Mouse (Mus musculus) cerebellum, adult 2 months (tissue): ENCODE data around the gene Alg5.
A peak's percentile ranks its signal among the peaks of the same experiment; 100 is the strongest.

ENCODE experiments used
- CTCF ChIP-seq: fragments of 200-500 bp; IDR thresholded peaks from 2 replicates; pipeline ENCODE4 v1.5.1; 2011; ENCODE audit warnings: low read depth, mild to moderate bottlenecking, control low read depth, low read length, moderate library complexity, borderline replicate concordance; ENCODE audit not compliant: insufficient read depth
- POLR2A ChIP-seq: fragments of 200-500 bp; IDR thresholded peaks from 2 replicates; pipeline ENCODE4 v1.6.1; 2011; ENCODE audit warnings: low read length, control low read depth, borderline replicate concordance; ENCODE audit not compliant: insufficient read depth

GRCm38 (mm10) chr3:54735247-54736046, at the start of gene Alg5, which contains the start of gene Exosc8:
- TF ChIP-seq CTCF: peak; percentile 87
- peak; percentile 55 for TF ChIP-seq POLR2A
